Mouse (Mus musculus): Measurements from ENCODE around the gene Crls1.

Gene Crls1

DNA sequence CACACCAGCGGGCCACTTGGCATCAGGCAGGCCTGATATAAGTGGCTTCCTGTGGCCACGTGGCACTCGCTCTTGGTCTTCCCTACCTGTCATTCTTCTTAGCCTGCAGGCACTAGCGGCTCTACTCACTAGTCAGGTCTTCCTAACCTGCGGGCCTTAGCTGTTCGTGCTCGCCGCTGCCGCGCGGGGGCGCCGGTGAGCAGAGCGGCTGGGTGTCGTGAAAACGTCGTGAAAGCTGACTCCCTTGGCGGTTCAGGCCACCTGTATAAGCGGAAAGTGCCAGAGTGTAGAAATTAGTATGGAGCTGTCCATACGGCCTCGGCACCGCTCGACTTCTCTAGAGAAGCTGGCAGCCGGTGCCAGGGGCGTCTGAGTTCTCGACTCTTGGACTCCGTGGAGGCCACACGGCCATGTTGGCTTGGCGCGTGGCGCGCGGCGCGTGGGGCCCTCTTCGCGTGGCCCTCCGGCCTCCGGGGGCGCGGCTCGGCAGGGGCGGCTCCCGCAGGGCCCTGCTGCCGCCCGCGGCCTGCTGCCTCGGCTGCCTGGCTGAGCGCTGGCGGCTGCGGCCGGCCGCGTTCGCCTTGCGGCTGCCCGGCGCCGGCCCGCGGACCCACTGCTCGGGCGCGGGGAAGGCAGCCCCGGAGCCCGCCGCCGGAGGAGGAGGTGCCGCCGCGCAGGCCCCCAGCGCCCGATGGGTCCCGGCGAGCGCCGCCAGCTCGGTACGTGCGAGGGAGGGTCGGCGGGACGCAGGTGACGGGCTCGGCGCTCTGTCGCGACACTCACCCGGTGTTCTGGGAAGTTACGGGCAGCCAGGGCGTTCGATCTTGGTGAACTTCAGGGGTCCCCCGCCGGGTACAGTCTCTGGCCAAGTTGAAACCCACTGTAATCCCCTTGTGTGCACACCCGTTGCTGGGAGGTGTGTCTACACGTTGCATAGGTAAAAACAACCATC lies at the start of gene Crls1:
Gene Crls1, plus strand, starts transcription at position 260 of the 952 bp plus-strand sequence.
- DNase-seq: peak; percentile 95

DNA sequence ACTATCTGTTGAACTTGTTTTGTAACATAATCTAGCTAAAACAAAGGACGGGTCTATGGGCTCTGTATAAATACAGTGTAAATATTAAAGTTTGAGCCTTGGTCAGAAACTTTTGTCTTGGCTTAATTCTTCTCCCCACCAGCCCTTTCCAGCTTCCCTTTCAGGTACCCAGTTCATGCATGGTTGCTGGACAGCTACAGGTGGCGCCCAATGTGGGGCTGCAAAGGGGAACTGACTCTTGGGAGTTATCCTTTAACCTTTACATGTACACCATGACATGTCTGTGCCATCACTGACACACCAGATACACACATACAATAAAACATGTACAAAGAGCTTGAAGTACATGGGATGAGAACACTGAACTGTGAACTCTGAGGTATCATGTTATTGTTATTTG lies 43.5 kb upstream of the Crls1 start:
- DNase-seq: no peak

DNA sequence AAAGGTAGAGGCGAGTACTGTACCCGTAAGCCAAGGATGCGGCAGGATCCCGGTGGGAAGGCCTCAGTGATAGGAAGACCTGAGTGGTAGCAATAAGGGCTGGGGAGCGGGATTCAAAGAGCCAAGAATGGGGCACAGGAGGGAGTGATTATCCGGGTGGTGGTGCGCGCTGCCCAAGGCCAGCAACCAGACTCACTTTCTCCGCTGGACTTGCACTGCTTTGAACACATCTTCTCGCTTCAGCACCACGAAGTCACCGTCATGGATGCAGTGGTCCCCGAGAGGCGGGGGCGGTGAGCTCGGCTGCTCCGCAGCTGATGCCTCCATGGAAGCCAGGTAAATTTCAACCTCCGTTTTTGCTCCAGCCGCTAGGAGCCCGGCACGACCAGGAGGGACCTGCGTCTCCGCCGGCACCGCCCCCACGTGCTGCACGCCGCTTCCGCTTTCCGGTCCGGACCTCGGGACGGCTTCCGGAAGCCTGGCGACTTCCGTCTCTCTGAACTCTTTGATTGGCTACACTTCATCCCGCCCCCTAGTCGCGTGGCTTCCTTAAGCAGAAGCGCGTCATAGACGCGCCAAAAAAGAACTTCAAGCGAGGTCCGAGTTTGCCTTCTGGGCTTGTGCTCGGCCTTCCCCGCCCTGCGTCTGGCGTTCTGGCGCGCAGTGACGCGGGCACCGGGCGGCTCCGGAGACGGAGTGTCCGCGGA lies 30.7 kb upstream of the Crls1 start, which contains the start of the genes Trmt6 and Mcm8:
Gene Trmt6, minus strand, starts transcription at position 448 of the 707 bp plus-strand sequence.
Gene Mcm8, plus strand, starts transcription at position 534 of the 707 bp plus-strand sequence.
- DNase-seq: peak; percentile 94

DNA sequence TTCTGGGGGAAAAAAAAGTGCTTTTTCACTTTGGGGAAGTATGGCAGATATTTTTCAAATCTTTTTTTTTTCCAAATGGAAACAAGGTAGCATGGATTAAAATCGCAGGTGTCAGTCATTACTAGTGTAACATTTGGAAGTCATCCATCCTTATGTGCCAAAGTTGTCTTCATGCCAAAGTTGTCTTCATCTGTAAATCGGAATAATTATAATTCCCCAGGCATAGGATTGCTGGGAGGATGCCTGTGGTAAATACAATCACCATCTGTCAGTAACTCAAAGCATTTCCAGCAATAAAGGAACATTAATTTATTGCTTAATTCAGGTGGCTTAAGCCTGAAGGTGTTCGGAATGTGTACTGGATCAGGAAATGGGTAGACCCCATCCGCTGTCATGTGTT lies 5.4 kb upstream of the Crls1 start:
- DNase-seq: no peak

DNA sequence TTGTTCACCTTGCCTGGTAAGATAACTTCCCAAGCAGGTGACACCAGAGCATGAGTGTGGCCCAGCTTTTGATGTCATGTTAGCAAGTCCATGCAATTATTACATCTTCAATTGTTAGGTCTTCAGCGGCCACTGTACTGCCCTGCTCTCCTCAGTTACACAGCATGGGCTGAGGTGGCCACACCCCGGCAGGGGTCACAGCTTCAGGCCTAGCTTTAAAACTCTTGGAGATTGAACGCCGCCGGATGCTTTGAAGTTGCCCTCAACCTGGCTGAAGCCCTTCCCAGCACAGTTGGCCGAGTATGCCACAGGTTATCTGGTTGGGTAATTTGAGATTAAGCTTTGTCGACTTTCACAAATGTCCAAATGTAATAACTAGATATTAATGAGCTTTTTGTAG lies 1.1 kb downstream of the Crls1 start:
- DNase-seq: no peak

DNA sequence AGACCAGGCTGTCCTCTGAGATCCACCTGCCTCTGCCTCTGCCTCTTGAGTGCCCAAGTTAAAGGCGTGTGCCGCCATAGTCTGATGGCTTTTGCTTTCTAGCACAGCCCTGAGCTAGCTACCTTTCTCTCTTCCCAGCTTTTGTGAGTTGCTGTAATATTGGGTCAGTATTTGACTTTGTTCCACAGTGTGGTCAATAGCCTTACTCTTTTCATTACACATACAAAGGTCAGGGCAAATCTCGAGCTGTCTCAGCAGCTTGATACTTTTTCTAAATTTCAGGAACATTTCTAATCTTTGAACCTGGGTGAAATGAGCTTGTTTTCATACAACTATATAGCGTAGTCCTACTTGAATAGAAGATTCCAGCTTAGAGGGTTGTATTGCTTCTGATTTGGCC lies 1.9 kb downstream of the Crls1 start:
- DNase-seq: no peak

DNA sequence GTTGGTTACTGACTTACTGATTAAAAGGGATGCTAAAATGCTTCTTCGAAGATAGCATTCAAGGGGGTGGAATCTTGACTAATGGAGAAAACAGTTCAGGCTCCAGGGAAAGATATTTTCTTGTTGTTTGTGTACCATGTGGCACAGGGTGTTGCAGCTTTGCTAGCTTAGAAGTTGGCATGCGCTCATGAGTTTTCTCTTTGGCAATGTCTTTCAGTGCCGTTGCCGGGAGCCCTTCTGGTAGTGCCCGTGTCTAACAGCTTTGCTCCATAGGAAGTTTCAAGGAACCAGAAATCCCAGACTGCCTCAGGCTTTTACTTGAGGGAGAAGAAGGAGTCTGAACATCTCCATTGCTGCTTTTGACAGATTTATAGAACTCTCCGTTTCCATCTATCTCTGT lies 2.7 kb downstream of the Crls1 start:
- DNase-seq: no peak

DNA sequence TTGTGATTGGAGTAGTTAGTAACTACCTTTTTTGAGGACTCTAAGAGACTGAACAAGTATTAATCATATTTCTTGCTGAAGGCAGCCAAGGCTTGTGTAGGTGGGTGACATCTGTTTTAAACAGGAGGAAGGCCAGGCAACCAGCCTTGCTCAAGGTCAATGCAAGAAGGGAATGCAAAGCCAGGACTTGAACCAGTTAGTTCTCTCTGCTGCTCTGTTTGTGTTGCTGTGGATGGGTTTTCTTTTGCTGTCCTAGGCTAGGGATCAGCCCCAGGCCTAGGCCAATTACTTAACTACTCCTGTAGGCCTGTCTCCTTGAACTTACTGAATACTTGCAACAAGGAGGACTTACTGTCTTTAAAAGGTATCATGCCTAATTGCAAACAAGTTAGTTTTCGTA lies 6.6 kb downstream of the Crls1 start:
- no peak for DNase-seq

DNA sequence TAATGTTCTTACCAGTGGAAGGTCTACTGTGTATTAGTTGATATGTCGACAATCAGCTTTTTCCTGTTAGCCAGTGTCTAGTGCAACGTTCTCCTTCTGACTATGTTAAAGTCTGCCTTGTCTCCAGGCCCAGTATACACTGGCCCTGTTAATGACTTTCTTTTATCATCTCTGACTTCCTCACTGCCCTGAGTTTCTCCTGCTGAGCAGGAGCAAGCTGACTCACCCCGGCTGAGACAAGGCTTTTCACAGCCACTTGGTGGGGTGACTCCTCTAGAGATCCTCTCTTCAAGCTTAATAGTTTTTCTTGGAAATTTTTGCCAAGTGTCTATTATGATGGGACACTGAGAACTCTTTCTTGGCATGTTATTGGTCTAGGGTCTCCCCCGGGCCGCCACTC lies 9.9 kb downstream of the Crls1 start:
- DNase-seq: no peak

DNA sequence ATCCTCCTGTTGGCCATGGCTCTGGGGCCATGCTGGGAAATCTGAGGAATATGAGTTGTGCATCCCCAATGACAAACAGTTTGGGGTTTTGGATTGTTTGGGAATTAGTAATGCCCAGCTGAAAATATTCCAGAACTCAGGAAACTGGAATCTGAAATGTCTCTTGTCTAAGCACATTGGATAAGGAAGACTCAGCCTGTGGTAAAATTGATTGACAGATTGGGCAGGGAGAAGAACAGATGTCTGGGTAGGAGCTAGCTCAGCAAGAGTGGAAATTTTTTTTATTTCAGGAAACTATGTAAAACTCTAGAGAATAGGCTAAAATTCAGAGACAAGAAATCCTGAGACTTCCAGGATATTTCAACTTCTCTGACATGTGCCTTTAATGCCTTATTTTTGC lies 14.0 kb downstream of the Crls1 start:
- DNase-seq: no peak

DNA sequence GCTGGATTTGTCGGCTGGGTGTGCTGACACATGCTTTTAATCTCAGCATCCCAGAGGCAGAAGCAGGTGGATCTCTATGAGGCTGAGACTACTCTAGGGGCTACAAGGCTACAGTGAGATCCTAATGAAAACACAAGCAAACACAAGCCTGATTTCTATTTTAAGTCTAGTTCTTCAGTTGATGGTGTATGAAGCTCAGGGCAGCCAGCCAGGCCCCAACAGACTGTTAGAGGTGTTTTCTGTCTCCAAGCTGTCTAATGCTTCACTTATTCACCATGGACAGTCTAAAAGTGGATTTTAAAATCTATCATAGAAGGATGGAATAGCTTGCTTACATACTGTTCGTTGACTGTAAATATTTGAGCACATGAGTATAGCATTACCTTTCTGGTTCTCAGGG lies 15.0 kb downstream of the Crls1 start:
- no peak for DNase-seq

DNA sequence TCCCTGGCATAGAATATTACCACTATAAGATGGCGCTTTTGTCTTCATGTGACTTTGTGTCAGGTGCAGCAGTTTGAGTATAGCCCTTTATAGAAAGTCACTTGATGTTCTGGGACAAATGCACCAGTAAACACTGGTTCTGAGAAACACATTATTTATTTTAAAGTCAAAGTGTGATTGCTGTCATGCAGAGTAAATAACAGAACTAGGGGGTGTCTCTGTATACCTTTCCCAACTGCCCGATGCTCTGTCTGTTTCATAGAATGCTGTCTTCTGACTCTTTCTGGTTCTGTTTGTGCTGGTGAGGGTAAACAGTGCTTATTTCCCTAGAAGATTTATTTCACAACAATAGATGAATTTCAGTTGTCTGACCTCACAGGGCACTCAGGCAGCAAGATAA lies 16.9 kb downstream of the Crls1 start:
- DNase-seq: no peak

DNA sequence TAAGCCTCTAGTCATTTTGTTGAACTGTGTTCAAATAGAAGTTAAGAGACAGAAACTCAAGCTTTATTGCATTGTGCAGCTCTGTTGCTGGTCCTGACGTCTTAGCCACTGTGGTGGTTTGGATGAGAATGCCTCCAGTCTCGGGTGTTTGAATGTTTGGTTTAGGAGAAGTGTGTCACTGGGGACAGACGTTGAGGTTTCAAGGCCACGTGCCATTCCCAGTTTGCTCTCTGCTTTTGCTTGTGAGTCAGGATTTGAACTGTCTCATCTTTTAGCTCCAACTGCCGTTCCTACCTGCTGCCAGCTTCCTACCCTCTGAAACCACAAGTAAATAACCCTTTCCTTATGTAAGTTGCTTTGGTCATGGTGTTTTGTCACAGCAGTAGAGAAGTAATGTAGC lies 21.1 kb downstream of the Crls1 start:
- no peak for DNase-seq

DNA sequence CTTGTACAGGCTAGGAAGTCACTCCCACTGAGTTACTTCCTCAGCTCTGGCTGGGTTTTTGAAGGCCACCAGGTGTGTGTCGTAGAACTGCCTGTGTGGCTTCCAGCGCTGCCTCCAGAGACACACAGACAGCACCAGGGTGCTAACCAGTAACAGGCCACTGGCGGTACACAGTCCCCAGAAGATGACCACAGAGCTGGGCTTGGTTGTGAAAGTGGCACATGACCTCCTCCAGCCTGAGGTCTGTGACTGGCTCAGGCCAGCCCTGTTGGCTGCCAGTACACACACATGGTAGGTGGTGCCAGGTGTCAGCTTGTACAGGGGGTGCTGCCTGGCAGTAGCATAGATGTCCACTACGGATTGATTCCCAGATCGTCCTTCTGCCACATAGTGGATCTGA lies 23.2 kb downstream of the Crls1 start:
- no peak for DNase-seq

DNA sequence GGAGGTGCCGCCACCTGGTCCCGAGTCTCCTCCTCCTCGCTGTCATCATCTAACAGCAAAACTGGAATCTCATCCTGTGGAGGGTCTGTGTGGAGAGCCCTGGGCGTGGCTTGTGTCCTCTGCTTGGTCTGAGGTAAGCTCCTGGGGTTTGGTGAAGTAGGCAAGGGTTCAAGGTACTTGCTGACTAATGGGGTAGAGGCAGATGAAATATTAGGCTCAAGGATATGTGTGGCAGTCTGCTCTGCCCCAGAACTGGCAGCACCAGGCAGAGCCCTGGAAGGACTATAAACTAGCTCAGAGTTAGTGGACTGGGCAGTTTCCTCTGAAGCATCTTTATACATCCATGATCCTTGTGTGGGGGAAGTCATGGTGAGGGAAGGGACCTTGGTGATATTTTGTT lies 23.8 kb downstream of the Crls1 start:
- DNase-seq: no peak

DNA sequence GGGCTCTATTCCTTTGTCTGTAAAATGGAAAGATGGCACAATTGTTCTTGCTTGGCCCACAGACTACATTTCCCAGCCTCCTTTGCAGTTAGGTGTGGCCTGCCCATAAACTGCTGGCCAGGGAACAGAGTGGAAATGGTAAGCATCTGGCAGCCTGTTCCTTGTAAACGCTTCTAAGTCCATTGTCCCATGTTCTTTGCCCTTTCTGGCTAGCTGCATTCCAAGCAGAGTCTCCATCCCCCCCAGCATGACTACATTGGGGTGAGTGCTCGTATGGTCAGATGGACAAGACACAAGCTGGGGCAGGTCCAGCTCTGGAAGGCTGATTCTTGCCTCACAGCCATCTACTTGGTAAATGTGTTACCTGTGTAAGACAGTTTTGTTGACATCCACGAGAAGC lies 25.2 kb downstream of the Crls1 start:
- DNase-seq: no peak

DNA sequence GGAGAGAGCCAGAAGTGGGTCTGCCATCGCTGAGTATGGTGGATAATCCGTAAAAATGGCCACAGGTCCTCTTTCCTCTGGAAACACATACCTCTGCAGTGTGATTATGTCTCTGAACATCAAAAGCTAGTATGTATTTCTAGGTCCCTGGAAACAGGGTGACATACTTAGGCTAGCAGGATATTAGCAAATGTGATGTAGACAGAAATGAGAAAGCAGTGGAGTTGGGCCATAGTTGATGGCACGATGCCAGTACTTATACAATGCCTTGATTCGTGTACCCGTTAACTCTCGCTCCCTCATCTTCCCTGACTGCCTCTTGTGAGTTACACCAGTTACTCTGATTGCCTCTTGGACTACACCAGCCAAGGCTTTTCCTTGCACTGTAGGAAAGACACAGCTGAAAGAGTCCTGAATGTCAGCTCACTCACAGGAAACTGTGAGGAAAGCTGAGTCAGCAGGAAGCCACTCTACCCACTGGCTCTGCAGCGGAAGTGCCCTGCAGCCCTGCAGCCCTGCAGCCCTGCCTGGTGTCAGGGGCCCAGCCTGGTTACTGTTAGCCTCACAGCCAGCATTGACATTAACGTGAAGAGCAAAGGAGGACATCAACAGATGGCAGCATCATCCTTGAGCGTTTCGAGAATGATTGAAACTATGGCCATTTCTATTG lies 27.3 kb downstream of the Crls1 start:
- DNase-seq: no peak

DNA sequence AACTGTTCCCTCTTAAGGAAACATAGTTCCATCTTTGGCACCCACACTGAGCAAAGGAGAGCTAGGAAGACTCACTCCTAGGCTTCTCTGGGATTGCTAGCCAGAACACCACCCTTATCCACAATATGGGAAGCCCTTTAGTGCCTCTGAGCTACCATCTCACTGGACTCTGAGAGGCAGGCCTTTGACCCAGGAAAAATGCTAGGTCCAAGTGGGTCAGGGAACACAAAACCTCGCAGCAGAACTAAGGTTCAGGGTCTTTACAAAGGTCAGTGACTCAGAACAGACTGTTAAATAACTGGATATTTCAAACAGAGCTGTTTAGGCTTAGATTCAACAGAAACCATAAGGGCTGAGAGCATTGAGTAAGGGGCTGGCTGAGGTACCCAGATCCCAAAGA lies 30.5 kb downstream of the Crls1 start:
- DNase-seq: no peak

DNA sequence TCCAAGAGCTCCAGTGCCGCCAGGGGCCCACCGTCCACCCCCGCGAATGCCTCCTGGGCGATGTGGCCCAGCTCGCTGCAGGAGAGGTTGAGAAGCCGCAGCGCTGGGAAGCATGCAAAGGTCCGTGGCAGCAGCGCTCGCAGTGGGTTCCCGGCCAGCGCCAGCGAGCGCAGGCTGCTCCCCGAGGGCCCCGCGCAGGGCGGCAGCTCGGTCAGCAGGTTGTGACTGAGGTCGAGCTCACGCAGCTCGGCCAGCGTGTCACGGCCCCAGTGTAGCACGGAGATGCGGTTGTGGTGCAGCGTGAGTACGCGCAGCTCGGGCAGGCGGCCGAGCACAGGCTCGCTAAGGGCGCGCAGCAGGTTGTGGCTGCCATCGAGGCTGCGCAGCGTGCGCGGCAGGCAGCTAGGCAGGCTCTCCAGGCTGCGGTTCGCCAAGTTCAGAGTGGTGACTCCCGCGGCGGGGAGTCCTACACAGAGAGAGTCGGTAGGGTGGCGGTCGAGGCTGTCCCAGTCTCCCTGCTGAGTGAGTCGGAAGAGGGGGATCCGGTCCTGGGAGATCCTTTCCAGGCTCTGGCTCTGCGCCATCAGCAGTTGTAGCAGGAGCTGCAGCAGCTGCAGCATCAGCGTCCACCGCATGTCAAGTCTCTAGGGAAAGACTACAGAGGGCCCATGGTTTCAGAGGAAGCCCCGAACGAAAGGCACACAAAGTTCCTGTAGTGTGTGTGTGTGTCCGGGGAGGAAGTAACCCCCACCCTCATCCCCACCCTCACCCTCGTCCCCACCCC lies 33.0 kb downstream of the Crls1 start:
- no peak for DNase-seq

DNA sequence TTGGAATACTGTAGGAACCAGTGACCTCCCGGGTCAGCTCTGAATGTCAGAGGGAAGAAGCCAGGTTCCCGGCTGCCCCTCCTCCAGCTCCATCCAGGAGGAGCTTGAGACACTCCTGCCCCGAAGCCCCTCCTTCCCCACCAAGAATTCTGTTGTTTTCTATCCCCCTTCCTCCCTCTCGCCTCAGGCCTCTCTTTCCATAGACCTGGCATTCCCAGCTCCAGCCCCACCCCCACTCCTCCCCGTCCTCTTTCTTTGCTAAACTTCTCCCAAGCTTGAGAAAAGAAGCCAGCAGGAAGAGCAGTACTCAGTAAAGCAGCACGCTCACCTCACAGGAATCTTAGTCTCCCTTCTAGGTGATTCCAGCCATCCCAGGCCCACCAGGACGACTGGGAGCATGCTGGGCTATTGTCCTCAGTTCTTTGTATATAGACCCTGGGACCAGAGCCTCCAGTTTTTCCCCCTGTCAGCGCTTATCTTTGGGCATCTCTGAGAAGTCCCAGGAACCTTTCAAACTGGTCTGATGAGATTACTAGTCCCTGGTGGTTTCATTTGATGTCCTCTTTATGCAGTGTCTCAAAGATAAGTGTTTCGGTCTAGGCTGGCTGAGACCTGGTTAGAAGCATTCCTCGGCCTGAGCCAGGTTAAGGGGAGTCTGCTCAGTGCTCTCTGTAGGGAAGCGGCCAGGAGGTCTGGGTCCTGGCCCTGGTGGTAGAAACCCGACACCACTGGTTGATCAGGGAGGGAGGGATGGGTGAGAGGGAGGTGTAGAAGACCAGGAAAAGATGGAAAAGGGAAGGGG lies 34.6 kb downstream of the Crls1 start, which contains the start of gene Lrrn4:
Gene Lrrn4, minus strand, starts transcription at position 48 of the 802 bp plus-strand sequence.
- no peak for DNase-seq

DNA sequence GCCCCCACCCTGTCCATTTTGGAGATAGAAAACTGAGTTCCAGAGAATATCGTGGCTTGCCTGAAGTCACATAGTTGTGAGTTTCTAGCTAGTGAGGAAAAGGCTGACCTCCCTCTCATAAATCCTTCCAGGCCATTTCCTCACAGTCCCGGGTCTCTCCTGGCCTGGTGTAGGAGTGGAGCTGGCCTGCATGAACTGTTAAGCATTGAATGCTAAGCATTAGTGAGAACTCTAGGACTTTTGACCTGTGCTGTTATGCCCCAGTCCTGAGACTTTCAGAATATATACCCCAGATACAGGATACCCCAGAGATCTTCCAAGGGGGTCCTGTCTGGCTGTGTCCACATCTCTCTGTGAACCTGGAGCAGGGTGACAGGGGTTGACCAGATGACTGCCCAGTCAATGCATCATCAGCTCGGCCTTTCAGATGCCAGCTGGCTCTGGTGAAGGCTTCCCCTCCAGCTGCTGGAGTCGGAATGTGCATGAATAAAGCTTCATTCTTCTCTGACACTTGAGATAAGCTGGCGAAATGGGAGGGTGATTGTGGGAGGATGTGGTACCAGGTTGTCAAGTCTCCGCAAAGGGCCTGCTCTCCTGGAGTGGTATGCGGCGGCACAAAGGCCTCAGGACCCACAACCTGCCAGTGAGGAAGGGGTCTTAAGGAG lies 38.0 kb downstream of the Crls1 start:
- DNase-seq: no peak

Data from right cerebral cortex, adult 18-20 months (tissue).